Mouse (Mus musculus) R1 (cell line): Measurements from ENCODE around the gene Cacna1c.
"Not testable (repeated sequence)": the region's sequence is repeated elsewhere in the genome, so short reads cannot be mapped to it uniquely, and the experiment has no call there.

Experiments
- DNase-seq: peaks from one replicate; pipeline ENCODE4 v3.0.0-alpha.2; 2018; ENCODE audit warnings: low read depth, low spot score

Cacna1c gene

DNA sequence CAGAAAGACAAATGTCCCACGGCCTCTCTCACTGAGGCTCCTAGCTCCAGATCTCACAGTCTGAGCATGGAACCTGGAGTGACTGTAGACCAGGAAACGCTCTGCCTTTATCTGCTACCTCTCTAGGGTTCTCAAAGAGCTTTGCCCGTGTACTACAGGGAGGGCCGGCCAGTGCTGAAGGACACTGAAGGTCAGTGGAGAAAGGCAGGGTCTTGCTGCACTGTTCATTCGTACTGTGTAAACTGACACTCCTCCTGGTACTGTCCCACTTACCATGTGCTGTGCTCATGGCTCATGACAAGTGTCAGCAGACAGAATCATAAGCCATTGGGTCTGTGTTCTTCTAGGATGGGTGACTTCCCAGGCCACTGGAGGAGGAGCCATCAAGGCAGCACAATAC, 17.2 kb upstream of the Cacna1c start:
- no peak for DNase-seq

DNA sequence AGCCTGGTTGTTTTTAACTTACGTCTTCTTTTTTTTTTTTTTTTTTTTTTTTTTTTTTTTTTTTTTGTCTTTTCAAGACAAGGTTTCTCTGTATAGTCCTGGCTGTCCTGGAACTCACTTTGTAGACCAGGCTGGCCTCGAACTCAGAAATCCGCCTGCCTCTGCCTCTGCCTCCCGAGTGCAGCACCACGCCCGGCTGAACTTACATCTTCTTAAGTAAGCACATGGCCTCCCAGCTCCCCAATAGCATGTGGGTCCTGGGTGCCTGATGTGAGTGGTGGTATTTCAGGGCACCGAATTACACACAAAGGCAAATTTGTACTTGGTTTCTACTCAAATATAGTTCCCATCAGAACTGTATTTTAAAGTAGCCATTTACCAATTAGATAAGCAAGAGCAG, 9.8 kb upstream of the Cacna1c start:
- not testable (repeated sequence) for DNase-seq

DNA sequence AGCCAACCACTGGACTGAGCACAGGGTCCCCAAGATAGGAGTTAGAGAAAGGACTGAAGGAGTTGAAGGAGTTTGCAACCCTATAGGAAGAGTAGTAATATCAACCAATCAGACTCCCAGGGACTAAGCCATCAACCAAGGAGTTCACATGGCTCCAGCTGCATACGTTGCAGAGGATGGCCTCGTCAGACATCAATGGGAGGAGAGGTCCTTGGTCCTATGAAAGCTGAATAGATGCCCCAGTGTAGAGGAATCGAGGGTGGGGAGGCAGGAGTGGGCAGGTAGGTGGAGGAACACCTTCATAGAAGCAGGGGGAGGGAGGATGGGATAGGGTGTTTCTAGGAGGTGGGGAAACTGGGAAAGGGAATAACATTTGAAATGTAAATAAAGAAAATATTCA, 8.7 kb upstream of the Cacna1c start:
- DNase-seq, result no peak

DNA sequence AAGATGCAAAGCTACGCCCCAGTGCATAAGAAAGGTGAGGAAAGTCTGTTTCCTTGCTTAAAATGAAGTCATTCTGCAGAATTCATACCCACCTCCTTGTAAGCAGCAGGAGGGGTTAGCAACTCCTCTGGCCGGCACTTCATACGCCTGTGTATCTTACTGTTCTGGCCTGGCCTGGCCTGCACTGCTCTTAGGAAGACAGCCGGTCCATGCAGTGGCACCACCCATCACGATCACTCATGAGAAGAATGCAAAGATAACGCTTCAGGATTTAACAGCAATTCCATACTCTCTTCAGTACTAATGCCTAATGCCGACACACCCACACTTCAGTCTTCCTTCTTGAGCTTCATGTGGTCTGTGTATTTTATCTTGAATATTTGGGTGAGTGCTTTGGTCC, 8.1 kb upstream of the Cacna1c start:
- DNase-seq, result no peak

DNA sequence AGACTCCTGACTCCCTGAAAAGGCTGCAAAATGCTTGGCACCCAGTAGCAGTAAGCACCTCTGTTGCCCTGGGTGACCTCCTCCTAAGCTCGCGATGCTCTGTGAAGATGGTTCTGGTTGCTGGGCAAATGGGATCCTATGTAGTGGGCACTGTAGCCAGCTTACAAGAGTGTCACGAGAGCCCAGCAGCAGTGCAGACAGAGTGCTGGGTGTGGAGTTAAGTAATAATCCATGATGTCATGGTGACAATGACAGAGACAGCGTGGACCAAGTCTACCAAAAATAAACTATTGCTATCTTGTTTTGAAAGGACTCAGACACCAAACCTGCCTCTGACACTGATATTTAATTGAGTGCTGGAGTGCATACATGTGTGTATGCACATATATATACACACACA, 5.4 kb upstream of the Cacna1c start:
- no peak for DNase-seq

DNA sequence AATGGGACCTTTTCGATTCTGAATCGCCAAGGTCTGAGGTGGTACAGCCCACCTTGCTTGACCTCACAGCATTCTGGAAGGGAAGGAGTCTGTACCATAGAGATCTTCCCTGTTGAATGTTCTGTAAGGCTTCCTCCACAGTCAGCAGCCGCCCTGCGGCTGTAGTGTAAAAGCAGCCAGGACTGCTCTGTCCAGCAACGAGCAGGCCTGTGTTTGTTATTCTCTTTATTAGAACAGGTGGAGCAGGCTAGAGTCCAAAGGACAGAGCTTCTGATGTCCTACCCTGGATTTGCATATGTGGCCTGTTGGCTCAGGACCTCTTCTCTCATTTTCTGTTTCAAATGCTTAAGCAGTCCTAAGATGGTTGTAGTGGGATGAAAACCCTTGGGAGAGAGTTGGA, 4.1 kb upstream of the Cacna1c start:
- no peak for DNase-seq

DNA sequence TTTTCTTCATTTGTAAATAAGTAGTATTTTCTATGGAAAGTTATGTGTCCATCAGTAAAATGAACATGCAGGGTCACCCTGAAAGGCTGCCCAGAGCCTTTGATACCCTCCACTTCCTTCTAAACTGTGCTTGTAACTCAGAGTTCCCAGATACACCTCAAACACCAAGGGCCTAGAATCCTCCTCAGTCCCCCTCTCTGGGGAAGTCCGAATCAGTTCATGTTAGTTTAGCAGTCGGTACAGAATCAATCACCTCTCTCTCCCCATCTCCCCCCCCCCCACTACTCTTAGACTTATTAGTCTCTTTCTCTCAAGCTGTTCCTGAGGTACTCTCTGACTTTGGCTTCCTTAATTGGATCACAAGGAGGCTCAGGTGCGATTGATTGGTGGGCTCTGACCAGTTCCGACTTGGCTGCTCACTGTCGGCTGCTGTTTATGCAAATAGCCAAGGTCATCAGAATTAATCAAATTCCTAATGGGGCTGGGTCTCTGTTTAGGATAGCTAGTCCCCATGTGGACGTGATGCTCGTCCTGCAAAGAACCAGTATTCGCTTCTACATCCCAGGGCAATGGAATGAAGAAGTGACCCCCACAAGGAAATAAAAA, 3.2 kb upstream of the Cacna1c start:
- DNase-seq, result peak; percentile 48

DNA sequence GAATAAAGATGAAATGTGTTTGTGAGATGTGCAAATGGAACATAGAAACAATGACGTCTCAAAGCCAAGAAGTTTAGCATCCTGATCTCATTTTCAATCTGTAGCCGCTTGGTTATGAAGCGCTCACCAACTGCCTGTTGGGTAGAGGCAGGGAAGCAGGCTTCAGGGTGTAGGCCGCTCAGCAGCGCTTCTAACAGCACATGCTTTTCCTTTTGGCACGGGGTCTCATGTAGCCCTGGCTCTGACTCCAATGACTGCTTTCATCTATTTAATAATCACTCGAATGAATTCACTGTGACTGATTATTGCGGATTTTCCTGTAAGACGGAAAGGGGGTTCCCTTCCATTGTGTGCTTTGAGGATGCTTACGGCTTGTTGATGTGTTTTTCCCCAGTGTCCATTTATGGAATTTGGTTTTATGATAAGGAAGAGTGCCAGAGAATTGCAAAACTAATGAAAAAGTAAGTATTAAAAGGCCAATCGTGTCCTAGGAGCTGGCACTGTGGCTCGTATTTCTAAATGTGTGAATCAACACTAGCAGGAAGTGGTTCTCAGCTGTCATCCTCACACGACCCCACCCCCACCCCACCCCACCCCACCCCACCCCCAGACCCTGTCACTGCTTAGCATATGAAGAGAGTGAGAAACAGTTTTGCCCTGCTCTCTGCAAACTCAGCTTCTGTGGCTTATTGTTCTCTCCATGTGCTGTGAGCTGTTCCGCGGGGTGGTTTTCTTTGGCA, 2.5 kb upstream of the Cacna1c start:
- DNase-seq, result peak; percentile 64

DNA sequence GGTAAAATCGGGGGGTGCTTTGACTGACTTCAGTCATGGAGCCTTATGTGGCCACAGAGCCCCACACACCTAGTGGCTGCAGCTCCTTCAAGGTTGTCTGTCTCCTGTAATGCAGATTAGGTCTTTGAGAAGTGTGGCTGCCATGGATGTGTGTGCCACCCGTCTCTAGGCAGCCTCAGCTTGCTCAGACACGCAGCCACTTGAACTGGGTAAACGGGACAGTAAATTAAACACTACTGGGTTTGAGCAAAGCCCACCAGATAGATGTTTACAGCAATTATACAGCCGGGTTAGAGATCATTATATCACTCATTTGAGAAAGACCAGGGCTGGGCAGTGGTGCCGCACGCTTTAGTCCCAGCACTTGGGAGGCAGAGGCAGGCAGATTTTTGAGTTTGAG, 1.6 kb downstream of the Cacna1c start:
- no peak for DNase-seq

DNA sequence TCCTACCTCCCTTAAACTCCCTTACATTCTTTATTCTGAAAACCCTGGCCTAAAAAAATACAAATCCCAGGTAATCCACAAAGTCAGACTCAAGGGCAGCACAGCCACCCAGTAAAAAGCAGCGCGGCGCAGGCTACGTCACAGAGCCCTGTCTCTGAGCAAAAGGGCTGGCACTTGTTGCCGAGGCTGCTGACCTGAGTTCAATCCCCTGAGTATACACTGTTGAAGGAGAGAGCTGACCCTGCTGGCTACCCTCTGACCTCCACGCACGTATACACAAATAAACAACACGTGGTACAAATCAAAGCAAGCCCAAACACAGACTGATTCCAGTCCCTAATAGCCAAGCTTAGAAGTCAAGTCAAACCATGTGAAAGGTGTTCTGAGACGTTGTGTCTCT, 2.1 kb downstream of the Cacna1c start:
- no peak for DNase-seq

DNA sequence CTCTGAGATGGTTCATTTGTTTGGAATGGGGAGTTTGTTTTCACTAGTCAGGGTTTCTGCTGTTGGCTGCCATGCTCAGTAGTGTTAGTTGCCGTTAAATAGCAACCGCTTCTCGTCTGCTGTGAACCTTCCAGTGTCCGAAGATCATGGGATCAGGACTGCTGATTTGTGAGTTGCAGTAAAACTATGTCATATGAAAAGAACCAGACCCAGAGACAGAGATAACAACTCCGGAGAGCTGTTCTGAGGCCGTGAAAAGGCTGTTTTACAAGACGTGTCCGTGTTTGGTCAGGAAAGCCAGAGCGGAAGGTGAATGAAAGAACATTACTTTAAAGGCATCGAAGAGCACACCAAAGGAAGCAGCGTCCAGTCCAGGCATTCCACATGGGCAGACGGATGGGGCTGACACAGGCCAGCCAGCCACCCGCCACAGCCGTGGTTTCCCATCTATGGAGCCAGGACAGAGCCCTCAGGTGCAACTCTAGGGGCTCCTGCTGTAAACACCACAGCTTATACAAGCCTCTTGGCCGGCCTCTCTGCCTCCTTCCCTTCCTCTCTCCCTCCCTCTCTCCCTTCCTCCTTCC, 2.6 kb downstream of the Cacna1c start:
- DNase-seq, result no peak

DNA sequence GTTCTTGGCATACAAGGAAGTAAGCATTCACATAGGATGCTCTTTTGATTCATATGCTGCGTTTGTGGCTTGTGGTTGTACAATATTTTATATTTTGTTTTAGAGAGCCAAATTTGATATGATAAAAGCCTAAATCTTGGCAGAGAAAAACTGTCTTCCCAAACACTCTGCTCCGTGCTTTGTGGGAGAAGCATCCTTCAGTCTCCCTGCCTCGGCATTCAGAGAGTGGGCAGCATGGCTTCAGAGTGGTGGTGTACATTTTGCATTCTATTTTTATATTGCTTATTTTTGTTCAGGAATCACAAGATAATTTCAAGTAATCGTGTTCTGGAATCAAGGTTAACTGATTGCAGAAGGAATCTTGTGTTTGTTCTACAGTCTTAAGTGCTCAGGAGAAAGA, 4.7 kb downstream of the Cacna1c start:
- DNase-seq, result no peak

DNA sequence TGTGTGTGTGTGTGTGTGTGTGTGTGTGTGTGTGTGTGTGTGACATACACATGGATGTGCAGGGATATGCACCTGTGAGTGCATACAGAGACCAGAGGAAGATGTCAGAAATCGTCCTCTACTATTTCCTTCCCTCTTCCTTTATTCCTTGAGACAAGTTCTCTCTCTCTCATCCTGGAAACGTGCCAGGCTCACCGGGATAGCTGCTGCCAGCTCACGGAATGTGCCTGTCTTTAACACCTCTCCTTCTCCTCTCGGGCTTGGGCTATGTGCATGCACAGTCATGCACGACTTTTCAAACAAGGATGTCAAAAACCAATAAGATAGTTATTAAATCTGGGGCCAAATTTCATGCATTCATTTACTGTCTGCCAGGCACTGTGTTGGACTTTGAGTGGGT, 8.6 kb downstream of the Cacna1c start:
- no peak for DNase-seq

DNA sequence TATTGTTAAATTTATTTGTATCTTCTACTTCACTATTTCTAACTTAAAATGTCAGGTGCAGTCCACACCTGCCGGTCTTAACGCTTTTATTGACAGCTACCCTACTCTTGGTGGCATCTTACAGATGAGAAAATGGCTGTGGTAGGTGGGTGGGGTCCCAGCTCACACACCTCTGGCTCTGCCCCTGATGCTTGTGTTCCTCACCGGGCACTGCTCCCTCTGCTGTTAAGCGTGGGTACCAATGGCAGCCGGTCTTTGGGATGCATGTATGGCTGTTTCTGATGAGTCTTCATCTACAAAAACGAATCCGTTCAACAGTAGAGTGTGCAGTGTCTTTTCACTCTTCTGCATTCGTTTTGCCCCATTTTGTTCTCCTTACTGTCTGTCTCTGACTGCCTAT, 9.6 kb downstream of the Cacna1c start:
- peak; percentile 25 for DNase-seq

DNA sequence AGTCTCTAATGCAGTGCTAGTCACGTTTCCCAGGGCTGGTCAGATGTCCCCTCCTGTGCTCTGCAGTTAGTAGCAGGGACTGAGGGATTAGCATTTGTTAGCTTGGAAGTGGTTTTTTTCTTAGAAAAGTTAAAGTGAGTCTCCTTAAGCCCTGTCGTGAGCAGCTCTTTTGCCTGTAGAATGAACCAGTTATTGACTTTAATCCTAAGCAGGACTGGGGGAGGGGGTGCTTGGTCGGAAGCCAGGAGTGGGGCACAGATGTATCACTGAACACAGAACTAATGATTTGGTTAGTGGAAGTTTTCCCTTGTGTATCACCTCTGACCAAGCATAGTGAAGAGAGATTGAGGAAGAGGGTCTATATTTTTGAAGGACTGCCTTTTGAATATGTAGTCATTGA, 12.4 kb downstream of the Cacna1c start:
- DNase-seq, result no peak

DNA sequence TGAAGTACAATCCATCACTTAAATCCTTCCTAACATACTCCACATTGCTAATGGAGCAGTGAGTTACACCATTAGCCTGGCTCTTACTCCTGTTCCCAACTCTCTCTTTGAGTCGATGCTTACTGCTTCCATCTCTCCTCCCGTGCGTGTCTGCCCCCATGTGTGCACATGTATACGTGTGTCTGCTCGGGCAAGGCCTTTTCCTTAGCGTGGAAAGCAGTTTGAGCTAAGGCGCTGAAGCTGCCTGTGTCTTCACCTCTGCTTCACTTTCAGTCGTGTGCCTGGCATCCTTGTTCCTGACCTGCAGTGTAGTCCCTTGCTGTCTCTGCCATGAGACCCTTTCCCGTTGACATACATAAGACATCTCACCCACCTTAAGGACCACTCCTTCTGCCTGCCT, 14.0 kb downstream of the Cacna1c start:
- no peak for DNase-seq

DNA sequence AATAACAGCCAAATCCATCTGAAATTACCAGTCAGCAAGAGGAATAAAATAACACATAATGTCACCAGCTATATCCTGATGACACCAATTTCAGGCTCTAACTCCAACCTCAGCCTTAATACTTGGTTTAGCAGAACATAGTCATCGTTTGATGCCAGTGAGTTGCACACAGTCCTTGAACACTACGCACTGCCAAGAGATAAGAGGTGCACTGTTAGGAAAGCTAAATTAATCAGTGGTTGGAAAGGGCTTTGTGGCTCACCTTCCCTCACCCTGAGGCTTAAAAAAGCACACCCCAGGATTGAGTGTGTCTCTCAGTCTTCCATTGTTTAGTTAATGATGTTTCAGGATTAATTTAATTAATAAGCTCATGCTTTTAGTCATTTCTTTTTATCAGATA, 16.0 kb downstream of the Cacna1c start:
- no peak for DNase-seq

DNA sequence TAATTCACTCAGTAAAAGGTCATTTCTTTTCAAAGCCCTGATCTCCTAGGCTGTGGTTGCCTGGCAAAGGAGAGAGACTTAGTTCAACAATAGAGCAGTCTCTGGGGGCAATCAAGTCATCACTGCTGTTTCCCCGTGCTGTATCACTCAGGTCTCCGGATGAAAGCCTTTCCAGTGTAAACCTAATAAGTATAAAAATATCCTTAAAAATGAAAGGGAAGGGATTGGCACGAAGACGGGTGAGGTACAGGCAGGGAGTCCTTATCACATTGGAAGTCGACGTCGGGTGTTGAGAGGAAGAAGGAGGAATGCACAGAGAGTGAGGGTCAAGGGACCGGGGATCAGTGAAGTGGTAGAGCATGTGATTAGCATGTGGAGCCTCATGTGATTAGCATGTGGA, 19.1 kb downstream of the Cacna1c start:
- DNase-seq, result no peak

DNA sequence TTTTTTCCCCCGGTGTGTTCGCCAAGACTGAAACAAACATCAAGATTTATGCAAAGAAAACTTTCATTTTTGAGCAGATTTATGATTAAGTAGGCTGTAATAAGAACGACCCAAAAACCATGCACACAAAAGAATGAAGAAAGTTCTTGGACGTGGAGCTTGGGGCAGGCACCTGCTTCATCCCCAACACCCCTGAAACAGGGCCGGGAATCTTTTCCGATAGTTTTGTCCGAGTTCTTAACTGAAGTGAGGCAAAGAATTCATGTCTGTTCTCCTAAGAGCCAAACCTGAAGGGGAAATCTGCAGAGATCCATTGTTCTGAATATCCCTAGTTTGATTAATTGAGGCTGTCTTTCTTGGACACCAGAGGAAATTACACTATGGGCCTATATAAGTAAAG, 20.1 kb downstream of the Cacna1c start:
- no peak for DNase-seq

DNA sequence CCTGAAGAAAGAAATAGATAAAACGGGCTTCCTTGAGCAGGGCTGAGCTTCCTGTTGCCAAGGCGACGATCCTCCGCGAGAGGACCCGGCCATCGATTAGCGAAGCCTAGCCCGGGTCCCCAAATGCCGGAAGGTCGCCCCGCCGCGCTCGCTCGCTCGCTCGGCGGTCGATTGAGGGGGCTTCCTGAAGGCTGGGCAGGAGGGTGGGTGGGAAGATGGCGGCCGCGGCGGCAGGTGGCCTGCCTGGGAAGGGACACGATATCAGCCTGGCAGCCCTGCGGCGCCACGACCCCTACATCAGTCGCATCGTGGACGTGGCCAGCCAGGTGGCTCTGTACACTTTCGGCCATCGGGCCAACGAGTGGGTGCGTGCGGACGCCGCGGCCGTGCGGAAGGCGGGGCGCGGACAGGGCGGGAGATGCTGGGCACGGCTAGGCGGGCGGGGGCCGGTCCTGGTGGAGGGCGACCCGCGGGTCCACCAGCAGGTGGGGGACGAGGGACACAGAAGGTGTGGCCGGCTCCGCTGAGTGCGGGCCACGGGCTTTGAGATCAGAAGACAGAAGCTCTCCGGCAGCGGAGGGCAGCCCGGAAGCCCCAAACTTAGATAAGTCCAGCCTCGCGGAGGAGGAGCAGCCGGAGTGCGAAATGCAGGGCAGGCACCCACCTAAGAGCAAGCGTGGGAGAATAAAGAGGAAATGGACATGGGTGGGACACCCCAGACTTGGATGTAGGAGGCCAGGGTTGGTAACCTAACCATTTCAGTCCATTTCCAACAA, 21.0 kb downstream of the Cacna1c start, which contains the start of gene Dcp1b:
Dcp1b (plus strand) TSS at position 176 of the 776 bp plus-strand sequence.
- DNase-seq, result peak; percentile 94

DNA sequence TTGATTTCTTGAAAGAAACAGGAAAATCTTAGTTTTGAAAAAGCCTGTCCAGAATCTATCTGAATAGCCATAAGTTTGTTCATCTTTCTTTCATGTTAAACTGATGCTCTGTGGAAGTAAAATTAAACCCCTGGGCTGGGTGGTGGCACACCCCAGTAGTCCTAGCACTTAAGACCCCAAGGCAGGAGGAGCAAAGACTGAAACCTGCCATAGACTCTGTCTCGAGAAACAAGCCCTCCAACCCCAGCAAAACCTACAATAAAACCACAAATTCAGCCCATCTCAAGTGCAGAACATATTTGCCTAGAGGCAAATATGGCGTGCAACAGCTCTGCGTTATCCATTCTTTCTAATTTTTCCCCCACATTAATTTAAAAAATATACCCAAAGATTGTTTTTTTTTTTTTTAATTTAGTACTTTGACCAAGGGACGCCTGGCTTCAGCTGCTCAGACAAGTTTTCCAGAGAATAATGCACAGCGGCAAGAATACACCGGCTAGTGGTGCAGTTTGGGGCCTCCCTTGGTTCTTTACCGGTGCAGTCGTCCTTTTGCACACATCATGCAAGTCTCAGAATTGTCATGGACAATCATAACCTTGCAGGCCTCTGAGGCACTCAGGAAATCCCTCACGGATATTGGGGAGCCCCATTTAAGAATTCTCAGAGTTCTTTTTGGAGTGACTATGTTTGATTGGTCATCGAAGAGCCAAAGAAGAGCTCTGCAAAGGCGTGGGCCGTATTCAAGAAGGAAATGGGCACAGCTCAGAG, 21.7 kb downstream of the Cacna1c start:
- DNase-seq, result no peak

DNA sequence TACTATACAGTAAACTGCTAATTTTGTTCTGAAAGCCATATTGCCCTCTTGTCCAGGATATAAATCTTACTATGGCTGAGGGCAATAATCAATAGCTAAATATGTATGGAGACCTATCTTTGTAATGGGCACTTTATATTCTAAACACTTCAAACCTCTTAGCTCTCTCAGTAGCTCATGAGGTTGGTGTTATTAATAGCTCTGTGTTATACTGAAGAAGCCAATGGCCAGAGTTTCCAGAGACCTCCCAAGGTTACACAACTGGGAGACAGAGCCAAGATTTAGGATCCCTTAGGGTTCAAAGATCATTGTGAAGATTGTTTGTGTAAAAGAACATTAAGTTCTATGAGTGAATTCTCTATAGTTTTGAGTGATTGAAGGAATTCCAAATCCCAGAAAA, 30.5 kb downstream of the Cacna1c start:
- DNase-seq, result no peak
